Mouse (Mus musculus) cerebellum, postnatal 14 days (tissue): ENCODE data around the gene Acsf2.
A peak's percentile ranks its signal among the peaks of the same experiment; 100 is the strongest.

Experiments used
- DNase-seq, 2 experiments: peaks; one replicate each; pipeline ENCODE4 v3.0.0; 2021; ENCODE audit warnings: mixed read lengths in 2 of 2

The Acsf2 gene

GRCm38 (mm10) chr11:94548041-94548784 lies 53.5 kb downstream of the Acsf2 start:
- DNase-seq: peak; percentile 72 to 82

- DNase-seq: peak in 1 of 2 experiments; percentile 35
Observed at GRCm38 (mm10) chr11:94547271-94547670, 54.4 kb downstream of the Acsf2 start.

GRCm38 (mm10) chr11:94546381-94546780 lies 55.3 kb downstream of the Acsf2 start:
- no peak for DNase-seq

- DNase-seq: peak; percentile 48 to 50
Observed at GRCm38 (mm10) chr11:94544422-94544821, 57.2 kb downstream of the Acsf2 start.

GRCm38 (mm10) chr11:94543932-94544331 lies 57.7 kb downstream of the Acsf2 start:
- DNase-seq: peak; percentile 99 to 100

GRCm38 (mm10) chr11:94543344-94543743 lies 58.3 kb downstream of the Acsf2 start:
- no peak for DNase-seq

- no peak for DNase-seq
Observed at GRCm38 (mm10) chr11:94542400-94542799, 59.3 kb downstream of the Acsf2 start.

- no peak for DNase-seq
Observed at GRCm38 (mm10) chr11:94539761-94540160, 61.9 kb downstream of the Acsf2 start.

- DNase-seq: no peak
Observed at GRCm38 (mm10) chr11:94538733-94539292, 62.9 kb downstream of the Acsf2 start.

GRCm38 (mm10) chr11:94533171-94533570 lies 68.5 kb downstream of the Acsf2 start:
- DNase-seq: no peak

- no peak for DNase-seq
Observed at GRCm38 (mm10) chr11:94528879-94529278, 72.8 kb downstream of the Acsf2 start.

GRCm38 (mm10) chr11:94526171-94526879 lies 75.3 kb downstream of the Acsf2 start:
- no peak for DNase-seq

- DNase-seq: peak; percentile 62 to 77
Observed at GRCm38 (mm10) chr11:94521219-94521843, 80.3 kb downstream of the Acsf2 start, which contains the start of gene Mycbpap. Mycbpap (minus strand) TSS chr11:94521742.

- DNase-seq: no peak
Observed at GRCm38 (mm10) chr11:94513452-94513851, 88.2 kb downstream of the Acsf2 start.

- no peak for DNase-seq
Observed at GRCm38 (mm10) chr11:94508976-94509375, 92.7 kb downstream of the Acsf2 start.
